ENCODE assay signal across 10 mouse cellular contexts in genomic region chr10:62058508-62059375, GRCm38 (mm10).
DNase-seq lines count a peak whose midpoint lies in the region; ATAC-seq and TF ChIP-seq lines count a peak whose summit lies in the region.
"Had no signal": no experiment of that assay in that cellular context is flagged by ENCODE, and none has a peak within 500 bp of the region (broad histone marks: within the 10 kb centered on the region; RNA-seq: fewer than 3 reads in every experiment).

No protein-coding gene starts in this region.

- WGBS in intestine, postnatal 0 days = 63% methylated on average over 13 of the region's 13 CpGs
- 58% methylated on average over 13 of the region's 13 CpGs for WGBS in intestine, embryonic 15.5 days
- 70% methylated on average over 13 of the region's 13 CpGs for WGBS in embryonic facial prominence, embryonic 10.5 days
- WGBS in stomach, postnatal 0 days = 64% methylated on average over 13 of the region's 13 CpGs

- H3K27ac ChIP-seq in intestine, postnatal 0 days (ENCODE audit: low read depth, low read length) = no peak overlapping the region
- no peak overlapping the region for H3K27ac ChIP-seq in intestine, embryonic 15.5 days
- no peak overlapping the region for H3K27ac ChIP-seq in embryonic facial prominence, embryonic 10.5 days (replicated peaks)
- H3K27ac ChIP-seq in stomach, postnatal 0 days (replicated peaks) = no peak overlapping the region

- no peak for TF ChIP-seq CTCF in intestine, postnatal 0 days (IDR thresholded peaks at IDR 0.05; ENCODE audit: low read depth)
- no peak for TF ChIP-seq CTCF in stomach, postnatal 0 days (IDR thresholded peaks at IDR 0.05; ENCODE audit: low read depth)

- peak; percentile 22 for DNase-seq in embryonic facial prominence, embryonic 10.5 days (ENCODE audit: low spot score)
- peak; percentile 54 to 74 for DNase-seq in kidney, postnatal 4 days
- DNase-seq in stomach, postnatal 0 days (ENCODE audit: low spot score) = no peak
- no peak for DNase-seq in lung, postnatal 25 days (ENCODE audit: low spot score)
- no peak for DNase-seq in urinary bladder, postnatal 25 days (ENCODE audit: low spot score)

- no peak overlapping the region for H3K4me2 ChIP-seq in intestine, postnatal 0 days (replicated peaks; ENCODE audit: low read depth)
- no peak overlapping the region for H3K4me2 ChIP-seq in intestine, embryonic 15.5 days (replicated peaks)
- H3K4me2 ChIP-seq in stomach, postnatal 0 days (replicated peaks; ENCODE audit: low read depth) = no peak overlapping the region
- H3K4me2 ChIP-seq: embryonic facial prominence, embryonic 13.5 days had no signal

- H3K27me3 ChIP-seq in intestine, postnatal 0 days (replicated peaks; ENCODE audit: control insufficient read depth, insufficient read depth, low read length) = no peaks in the 10 kb centered on the region
- no peaks in the 10 kb centered on the region for H3K27me3 ChIP-seq in intestine, embryonic 15.5 days (replicated peaks)
- H3K27me3 ChIP-seq in embryonic facial prominence, embryonic 10.5 days (replicated peaks; ENCODE audit: low read depth, poor library complexity, severe bottlenecking) = peaks cover 4% of the 10 kb centered on the region
- H3K27me3 ChIP-seq in stomach, postnatal 0 days (ENCODE audit: control insufficient read depth, insufficient read depth, low read length) = no peaks in the 10 kb centered on the region
- H3K27me3 ChIP-seq: embryonic facial prominence, embryonic 13.5 days had no signal

- peak; percentile 48; the same call in 1 of the 2 replicates for ATAC-seq in intestine, postnatal 0 days
- no peak for ATAC-seq in intestine, embryonic 15.5 days
- ATAC-seq in stomach, postnatal 0 days (ENCODE audit: low FRiP score, low TSS enrichment) = 0 out of 2 replicates have a peak, but pooled peaks have one; percentile 21
- ATAC-seq: activated CD4-positive, CD25-positive, alpha-beta regulatory T cell, adult 4 months had no signal

- no peaks in the 10 kb centered on the region for H3K36me3 ChIP-seq in intestine, postnatal 0 days (ENCODE audit: control insufficient read depth, insufficient read depth)
- no peaks in the 10 kb centered on the region for H3K36me3 ChIP-seq in intestine, embryonic 15.5 days
- no peaks in the 10 kb centered on the region for H3K36me3 ChIP-seq in embryonic facial prominence, embryonic 10.5 days (replicated peaks)
- no peaks in the 10 kb centered on the region for H3K36me3 ChIP-seq in stomach, postnatal 0 days (ENCODE audit: control insufficient read depth, insufficient read depth, low read length)
- H3K36me3 ChIP-seq: embryonic facial prominence, embryonic 13.5 days had no signal

- no peak overlapping the region for H3K4me3 ChIP-seq in intestine, postnatal 0 days (ENCODE audit: low read depth, low read length)
- no peak overlapping the region for H3K4me3 ChIP-seq in intestine, embryonic 15.5 days (replicated peaks)
- H3K4me3 ChIP-seq in embryonic facial prominence, embryonic 10.5 days = no peak overlapping the region
- no peak overlapping the region for H3K4me3 ChIP-seq in stomach, postnatal 0 days (ENCODE audit: low read depth, low read length)
- H3K4me3 ChIP-seq: embryonic facial prominence, embryonic 13.5 days; megakaryocyte, embryonic 14.5 days had no signal

- 0 out of 2 replicates have a peak, but pooled peaks cover 9% of the 10 kb centered on the region for H3K4me1 ChIP-seq in intestine, postnatal 0 days (replicated peaks; ENCODE audit: control insufficient read depth, insufficient read depth, low read length)
- peaks cover 25% of the 10 kb centered on the region for H3K4me1 ChIP-seq in intestine, embryonic 15.5 days (replicated peaks)
- H3K4me1 ChIP-seq in embryonic facial prominence, embryonic 10.5 days = peaks cover 29% of the 10 kb centered on the region
- no peaks in the 10 kb centered on the region; the same call in 1 of the 2 replicates for H3K4me1 ChIP-seq in stomach, postnatal 0 days (replicated peaks; ENCODE audit: control insufficient read depth, insufficient read depth)
- H3K4me1 ChIP-seq: megakaryocyte, embryonic 14.5 days had no signal

- TF ChIP-seq EP300 in stomach, postnatal 0 days (optimal IDR thresholded peaks at IDR 0.05) = no peak

- no peaks in the 10 kb centered on the region for H3K9me3 ChIP-seq in intestine, postnatal 0 days (ENCODE audit: control insufficient read depth)
- no peaks in the 10 kb centered on the region for H3K9me3 ChIP-seq in intestine, embryonic 15.5 days
- no peaks in the 10 kb centered on the region for H3K9me3 ChIP-seq in embryonic facial prominence, embryonic 10.5 days
- H3K9me3 ChIP-seq in stomach, postnatal 0 days (ENCODE audit: control insufficient read depth, low read length) = no peaks in the 10 kb centered on the region
- H3K9me3 ChIP-seq: embryonic facial prominence, embryonic 13.5 days; megakaryocyte, embryonic 14.5 days had no signal

- no peak overlapping the region for H3K9ac ChIP-seq in intestine, postnatal 0 days (ENCODE audit: low read depth, low read length)
- no peak overlapping the region for H3K9ac ChIP-seq in intestine, embryonic 15.5 days
- no peak overlapping the region for H3K9ac ChIP-seq in stomach, postnatal 0 days (ENCODE audit: low read length)
- H3K9ac ChIP-seq: embryonic facial prominence, embryonic 13.5 days had no signal

Comparison
In these comparisons a context has a peak if more than half of its experiments do, and no peak if none do; other contexts are left out.
1. DNase-seq: peak in embryonic facial prominence, embryonic 10.5 days (single experiment) and kidney, postnatal 4 days (2 of 2); none in stomach, postnatal 0 days (single experiment), lung, postnatal 25 days (single experiment) and urinary bladder, postnatal 25 days (single experiment).